Mouse (Mus musculus) forebrain, embryonic 10.5 days (tissue): ENCODE results near the gene Arhgef1. TPM values are rescaled to one million over a fixed set of nuclear protein-coding genes. Genes with fewer than 3 reads are reported as not detected.
A peak's percentile ranks its signal among the peaks of the same experiment; 100 is the strongest.
"Not testable (repeated sequence)": the region's sequence is repeated elsewhere in the genome, so short reads cannot be mapped to it uniquely, and the experiment has no call there.

Experiments used
- DNase-seq: peaks from one replicate; pipeline ENCODE4 v3.0.0-alpha.2; 2017; ENCODE audit warnings: low spot score; ENCODE audit errors: extremely low spot score
- H3K27ac ChIP-seq: fragments of 300-500 bp; sonication (generic); 2 replicates; pipeline ENCODE4 v1.5.1; 2016; ENCODE audit warnings: mild to moderate bottlenecking
- H3K27me3 ChIP-seq: fragments of 300-500 bp; sonication (generic); 2 replicates; pipeline ENCODE4 v1.6.1; 2016; ENCODE audit warnings: mild to moderate bottlenecking; ENCODE audit not compliant: poor library complexity, severe bottlenecking
- H3K36me3 ChIP-seq: fragments of 300-500 bp; sonication (generic); replicated peaks from 2 replicates; pipeline ENCODE4 v1.6.1; 2016; ENCODE audit warnings: mild to moderate bottlenecking, moderate library complexity
- H3K4me1 ChIP-seq: fragments of 300-500 bp; sonication (generic); 2 replicates; pipeline ENCODE4 v1.6.1; 2016
- H3K4me3 ChIP-seq: fragments of 300-500 bp; sonication (generic); 2 replicates; pipeline ENCODE4 v1.5.1; 2016; ENCODE audit warnings: mild to moderate bottlenecking, moderate library complexity
- H3K9me3 ChIP-seq: fragments of 300-500 bp; sonication (generic); 2 replicates; pipeline ENCODE4 v1.6.1; 2016; ENCODE audit warnings: mild to moderate bottlenecking, moderate library complexity
- WGBS: fragments of 180-500 bp; shearing (Covaris S2); methylation state at CpG from one replicate; pipeline ENCODE4 v1.1.7; 2016; 5-methylcytosine and 5-hydroxymethylcytosine counted together
- polyA plus RNA-seq: library from polyadenylated mRNA; unstranded; fragments of >200 nt; fragmentation: Nextera tagmentation; extraction: Ambion mirVana; gene quantifications from 2 replicates; pipeline ENCODE4 v1.2.1, GENCODE M21; 2016

The Arhgef1 gene
- polyA plus RNA-seq, 1 experiment from 2014 or later = 59.2 TPM

GRCm38 (mm10) chr7:24895749-24896148 lies 7.0 kb upstream of the Arhgef1 start:
- H3K27ac ChIP-seq, DNase-seq, H3K4me3 ChIP-seq, H3K4me1 ChIP-seq, H3K27me3 ChIP-seq, H3K9me3 ChIP-seq: not testable (repeated sequence)
- 87% methylated on average over 2 of the region's 2 CpGs for WGBS
- peaks cover 13% of the 10 kb centered on the region for H3K36me3 ChIP-seq

GRCm38 (mm10) chr7:24896269-24896668 lies 6.4 kb upstream of the Arhgef1 start:
- H3K36me3 ChIP-seq = peaks cover 8% of the 10 kb centered on the region
- H3K9me3 ChIP-seq = no peaks in the 10 kb centered on the region
- H3K4me3 ChIP-seq = no peak overlapping the region
- no peaks in the 10 kb centered on the region for H3K27me3 ChIP-seq
- WGBS = 84% methylated on average over 8 of the region's 8 CpGs
- no peak for DNase-seq
- H3K4me1 ChIP-seq = no peaks in the 10 kb centered on the region
- no peak overlapping the region for H3K27ac ChIP-seq

- 80% methylated on average over 12 of the region's 12 CpGs for WGBS
- no peak for DNase-seq
- H3K27me3 ChIP-seq = no peaks in the 10 kb centered on the region
These were observed 5.5 kb upstream of the Arhgef1 start, which contains the start of gene Cd79a for GRCm38 (mm10) chr7:24897224-24897623. Gene Cd79a, plus strand, starts transcription at chr7:24897381.

GRCm38 (mm10) chr7:24897959-24898358 lies 4.8 kb upstream of the Arhgef1 start:
- no peak overlapping the region for H3K27ac ChIP-seq
- WGBS = 71% methylated on average over 5 of the region's 5 CpGs
- H3K36me3 ChIP-seq = peaks cover 2% of the 10 kb centered on the region; the same call in 1 of the 2 replicates
- no peak for DNase-seq
- H3K9me3 ChIP-seq = no peaks in the 10 kb centered on the region
- peaks cover 13% of the 10 kb centered on the region for H3K4me1 ChIP-seq
- no peak overlapping the region for H3K4me3 ChIP-seq
- H3K27me3 ChIP-seq = no peaks in the 10 kb centered on the region

More at GRCm38 (mm10) chr7:24897224-24897623, 5.5 kb upstream of the Arhgef1 start, which contains the start of gene Cd79a:
- Histone ChIP-seq H3K36me3 (peaks cover 5% of the 10 kb centered on the region; the same call in 1 of the 2 replicates), H3K27ac (no peak within 1 kb of the TSS), H3K9me3 (no peaks in the 10 kb centered on the region), H3K4me1 (peaks cover 6% of the 10 kb centered on the region), H3K4me3 (no peak within 1 kb of the TSS)

- DNase-seq = no peak
- 84% methylated on average over 6 of the region's 6 CpGs for WGBS
- peaks cover 41% of the 10 kb centered on the region for H3K4me1 ChIP-seq
- H3K36me3 ChIP-seq = no peaks in the 10 kb centered on the region
- H3K9me3 ChIP-seq = no peaks in the 10 kb centered on the region
- H3K27ac ChIP-seq = no peak overlapping the region
- no peaks in the 10 kb centered on the region for H3K27me3 ChIP-seq
- H3K4me3 ChIP-seq = no peak overlapping the region
These were observed 1.6 kb upstream of the Arhgef1 start for GRCm38 (mm10) chr7:24901114-24901513.

- Histone ChIP-seq H3K4me1 (peaks cover 48% of the 10 kb centered on the region), H3K4me3 (peak overlapping the region; percentile 75; the same call in 1 of the 2 replicates), H3K27ac (peak overlapping the region; percentile 88; the same call in 1 of the 2 replicates), H3K9me3 (no peaks in the 10 kb centered on the region), H3K27me3 (no peaks in the 10 kb centered on the region), H3K36me3 (no peaks in the 10 kb centered on the region)
- 88% methylated on average over 1 of the region's 1 CpGs for WGBS
- no peak for DNase-seq
These were observed 870 bp upstream of the Arhgef1 start for GRCm38 (mm10) chr7:24901842-24902241.

GRCm38 (mm10) chr7:24902264-24902629 lies 465 bp upstream of the Arhgef1 start:
- no peaks in the 10 kb centered on the region for H3K9me3 ChIP-seq
- no peaks in the 10 kb centered on the region for H3K36me3 ChIP-seq
- no peaks in the 10 kb centered on the region for H3K27me3 ChIP-seq
- H3K4me1 ChIP-seq = peaks cover 52% of the 10 kb centered on the region
- peak overlapping the region; percentile 75 for H3K4me3 ChIP-seq
- peak overlapping the region; percentile 88 for H3K27ac ChIP-seq
- 61% methylated on average over 2 of the region's 2 CpGs for WGBS
- DNase-seq = no peak

- Histone ChIP-seq H3K4me1 (peaks cover 59% of the 10 kb centered on the region), H3K36me3 (peaks cover 11% of the 10 kb centered on the region), H3K9me3 (no peaks in the 10 kb centered on the region), H3K27ac (peak overlapping the region; percentile 88), H3K27me3 (no peaks in the 10 kb centered on the region), H3K4me3 (peak overlapping the region; percentile 75)
- 43% methylated on average over 10 of the region's 10 CpGs for WGBS
- no peak for DNase-seq
These were observed 723 bp downstream of the Arhgef1 start for GRCm38 (mm10) chr7:24903444-24903825.

- H3K9me3 ChIP-seq = no peaks in the 10 kb centered on the region
- DNase-seq = peak; percentile 96
- H3K27ac ChIP-seq = peak overlapping the region; percentile 85
- peak overlapping the region; percentile 75 for H3K4me3 ChIP-seq
- under 1% methylated on average over 30 of the region's 30 CpGs for WGBS
- peaks cover 18% of the 10 kb centered on the region for H3K36me3 ChIP-seq
- H3K4me1 ChIP-seq = peaks cover 59% of the 10 kb centered on the region
- no peaks in the 10 kb centered on the region for H3K27me3 ChIP-seq
These were observed 1.4 kb downstream of the Arhgef1 start for GRCm38 (mm10) chr7:24904070-24904483.

GRCm38 (mm10) chr7:24904936-24905335 lies 2.2 kb downstream of the Arhgef1 start:
- Histone ChIP-seq H3K36me3 (peaks cover 24% of the 10 kb centered on the region), H3K4me1 (peaks cover 59% of the 10 kb centered on the region), H3K4me3 (peak overlapping the region; percentile 75), H3K27me3 (no peaks in the 10 kb centered on the region), H3K27ac (peak overlapping the region; percentile 85), H3K9me3 (no peaks in the 10 kb centered on the region)
- 11% methylated on average over 3 of the region's 3 CpGs for WGBS
- peak; percentile 69 for DNase-seq

- Histone ChIP-seq H3K27me3 (no peaks in the 10 kb centered on the region), H3K4me3 (no peak overlapping the region), H3K4me1 (peaks cover 59% of the 10 kb centered on the region), H3K27ac (peak overlapping the region; percentile 51; the same call in 1 of the 2 replicates), H3K36me3 (peaks cover 27% of the 10 kb centered on the region), H3K9me3 (no peaks in the 10 kb centered on the region)
- no peak for DNase-seq
- WGBS = 48% methylated on average over 6 of the region's 6 CpGs
These were observed 3.8 kb downstream of the Arhgef1 start for GRCm38 (mm10) chr7:24906551-24906950.

GRCm38 (mm10) chr7:24907211-24907748 lies 4.6 kb downstream of the Arhgef1 start:
- Histone ChIP-seq H3K27ac (peak overlapping the region; percentile 51), H3K4me1 (peaks cover 52% of the 10 kb centered on the region), H3K9me3 (no peaks in the 10 kb centered on the region), H3K27me3 (no peaks in the 10 kb centered on the region), H3K4me3 (peak overlapping the region; percentile 12), H3K36me3 (peaks cover 33% of the 10 kb centered on the region)
- 24% methylated on average over 13 of the region's 13 CpGs for WGBS
- no peak for DNase-seq

GRCm38 (mm10) chr7:24912480-24912879 lies 9.8 kb downstream of the Arhgef1 start:
- peaks cover 4% of the 10 kb centered on the region for H3K4me1 ChIP-seq
- 93% methylated on average over 14 of the region's 14 CpGs for WGBS
- H3K4me3 ChIP-seq = no peak overlapping the region
- no peak for DNase-seq
- H3K9me3 ChIP-seq = no peaks in the 10 kb centered on the region
- H3K27me3 ChIP-seq = no peaks in the 10 kb centered on the region
- H3K27ac ChIP-seq = no peak overlapping the region
- H3K36me3 ChIP-seq = peaks cover 58% of the 10 kb centered on the region
